Mouse (Mus musculus): ENCODE measurements around the gene Ctnna3.
A peak's percentile ranks its signal among the peaks of the same experiment; 100 is the strongest.

The Ctnna3 gene

GRCm38 (mm10) chr10:63541754-63542153 is 111.9 kb downstream of the Ctnna3 start:
- peak; percentile 58 for DNase-seq

GRCm38 (mm10) chr10:63542493-63542892 is 112.6 kb downstream of the Ctnna3 start:
- no peak for DNase-seq

- DNase-seq: no peak
Measured at GRCm38 (mm10) chr10:63566691-63567090, 136.8 kb downstream of the Ctnna3 start.

- no peak for DNase-seq
Measured at GRCm38 (mm10) chr10:63571561-63571960, 141.7 kb downstream of the Ctnna3 start.

- no peak for DNase-seq
Measured at GRCm38 (mm10) chr10:63572866-63573265, 143.0 kb downstream of the Ctnna3 start.

- DNase-seq: peak; percentile 45
Measured at GRCm38 (mm10) chr10:63574100-63574609, 144.3 kb downstream of the Ctnna3 start.

- DNase-seq: peak; percentile 89
Measured at GRCm38 (mm10) chr10:63582608-63583007, 152.7 kb downstream of the Ctnna3 start.

- DNase-seq: no peak
Measured at GRCm38 (mm10) chr10:63583798-63584374, 154.0 kb downstream of the Ctnna3 start.

GRCm38 (mm10) chr10:63599417-63599816 is 169.5 kb downstream of the Ctnna3 start:
- no peak for DNase-seq

- DNase-seq: no peak
Measured at GRCm38 (mm10) chr10:63601206-63601605, 171.3 kb downstream of the Ctnna3 start.

GRCm38 (mm10) chr10:63628546-63628945 is 198.6 kb downstream of the Ctnna3 start:
- no peak for DNase-seq

- DNase-seq: no peak
Measured at GRCm38 (mm10) chr10:63633915-63634314, 204.0 kb downstream of the Ctnna3 start.

- no peak for DNase-seq
Measured at GRCm38 (mm10) chr10:63637987-63638386, 208.1 kb downstream of the Ctnna3 start.

- DNase-seq: no peak
Measured at GRCm38 (mm10) chr10:63647300-63647699, 217.4 kb downstream of the Ctnna3 start.

- no peak for DNase-seq
Measured at GRCm38 (mm10) chr10:63650307-63650706, 220.4 kb downstream of the Ctnna3 start.

GRCm38 (mm10) chr10:63652887-63653286 is 223.0 kb downstream of the Ctnna3 start:
- peak; percentile 23 for DNase-seq

GRCm38 (mm10) chr10:63653571-63653970 is 223.7 kb downstream of the Ctnna3 start:
- DNase-seq: no peak

GRCm38 (mm10) chr10:63654560-63654959 is 224.7 kb downstream of the Ctnna3 start:
- no peak for DNase-seq

GRCm38 (mm10) chr10:63676343-63676742 is 246.4 kb downstream of the Ctnna3 start:
- DNase-seq: no peak

- DNase-seq: no peak
Measured at GRCm38 (mm10) chr10:63689233-63689632, 259.3 kb downstream of the Ctnna3 start.

- no peak for DNase-seq
Measured at GRCm38 (mm10) chr10:63689651-63690050, 259.8 kb downstream of the Ctnna3 start.

- DNase-seq: peak; percentile 60
Measured at GRCm38 (mm10) chr10:63692039-63692438, 262.1 kb downstream of the Ctnna3 start.

- no peak for DNase-seq
Measured at GRCm38 (mm10) chr10:63710211-63710610, 280.3 kb downstream of the Ctnna3 start.

- DNase-seq: no peak
Measured at GRCm38 (mm10) chr10:63712530-63712929, 282.6 kb downstream of the Ctnna3 start.

- DNase-seq: no peak
Measured at GRCm38 (mm10) chr10:63714151-63714550, 284.3 kb downstream of the Ctnna3 start.

All from retina, postnatal 1 day (tissue).